In genomic region chr11:115722638-115723037, GRCm38 (mm10) we compare ENCODE assay signal across 8 mouse cellular contexts. TPM values are rescaled to one million over a fixed set of nuclear protein-coding genes. Genes with fewer than 3 reads are reported as not detected.
DNase-seq lines count a peak whose midpoint lies in the region; ATAC-seq and TF ChIP-seq lines count a peak whose summit lies in the region.

No protein-coding gene starts in this region.

- TF ChIP-seq CTCF in E14TG2a.4 (conservative IDR thresholded peaks at IDR 0.05; ENCODE audit: low read length), result peak; percentile 100
- peak; percentile 99 for TF ChIP-seq CTCF in lung, embryonic 14.5 days (IDR thresholded peaks at IDR 0.05; ENCODE audit: low read depth)

- intact Hi-C loops in heart, postnatal 10 days (cut with DNase I), result loop anchor here (1.0 to 5.0 kb wide), 4 partner anchors 45 to 155 kb away; partner anchors contain the start of genes Tmem94 and Tsen54

- H3K9ac ChIP-seq in forebrain, embryonic 12.5 days, result no peak overlapping the region
- H3K9ac ChIP-seq in lung, embryonic 14.5 days, result no peak overlapping the region

- DNase-seq in c-Kit-positive CD71-negative TER-119-negative erythroid progenitor cells, embryonic 14.5 days (ENCODE audit: low read depth), result peak; percentile 67
- DNase-seq in heart, postnatal 10 days, result peak; percentile 91 to 93
- peak; percentile 82 for DNase-seq in layer of hippocampus, adult 11-12 months (ENCODE audit: low spot score)
- DNase-seq in lung, embryonic 14.5 days, result peak; percentile 91
- peak; percentile 83 for DNase-seq in ovary, postnatal 36 days (ENCODE audit: low spot score)
- peak; percentile 81 for DNase-seq in thymus, postnatal 25 days

- no peaks in the 10 kb centered on the region for H3K9me3 ChIP-seq in E14TG2a.4 (ENCODE audit: low read length)
- no peaks in the 10 kb centered on the region for H3K9me3 ChIP-seq in forebrain, embryonic 12.5 days
- H3K9me3 ChIP-seq in lung, embryonic 14.5 days (ENCODE audit: low read depth, low read length), result no peaks in the 10 kb centered on the region

- H3K4me1 ChIP-seq in E14TG2a.4 (replicated peaks; ENCODE audit: low read depth, low read length), result peaks cover 2% of the 10 kb centered on the region
- H3K4me1 ChIP-seq in forebrain, embryonic 12.5 days, result peaks cover 4% of the 10 kb centered on the region
- no peaks in the 10 kb centered on the region for H3K4me1 ChIP-seq in lung, embryonic 14.5 days (ENCODE audit: insufficient read depth)

- no peak overlapping the region for H3K27ac ChIP-seq in forebrain, embryonic 12.5 days
- H3K27ac ChIP-seq in lung, embryonic 14.5 days (ENCODE audit: low read depth), result no peak overlapping the region

- no peaks in the 10 kb centered on the region for H3K36me3 ChIP-seq in E14TG2a.4 (ENCODE audit: insufficient read depth, low read length)
- no peaks in the 10 kb centered on the region for H3K36me3 ChIP-seq in forebrain, embryonic 12.5 days (replicated peaks)
- H3K36me3 ChIP-seq in lung, embryonic 14.5 days (ENCODE audit: insufficient read depth), result no peaks in the 10 kb centered on the region

- no peak for ATAC-seq in forebrain, embryonic 12.5 days (ENCODE audit: low FRiP score)
- no peak for ATAC-seq in lung, embryonic 14.5 days (ENCODE audit: insufficient read depth)

- WGBS in forebrain, embryonic 12.5 days, result 18% methylated on average over 14 of the region's 14 CpGs
- WGBS in lung, embryonic 14.5 days, result 15% methylated on average over 14 of the region's 14 CpGs

- H3K4me3 ChIP-seq in E14TG2a.4 (replicated peaks; ENCODE audit: low read length), result no peak overlapping the region
- H3K4me3 ChIP-seq in forebrain, embryonic 12.5 days (replicated peaks), result no peak overlapping the region
- H3K4me3 ChIP-seq in lung, embryonic 14.5 days (ENCODE audit: low read depth, low read length), result no peak overlapping the region

- H3K27me3 ChIP-seq in E14TG2a.4 (ENCODE audit: insufficient read depth, low read length), result no peaks in the 10 kb centered on the region
- no peaks in the 10 kb centered on the region for H3K27me3 ChIP-seq in forebrain, embryonic 12.5 days
- no peaks in the 10 kb centered on the region for H3K27me3 ChIP-seq in lung, embryonic 14.5 days (ENCODE audit: insufficient read depth, low read length)

- peak overlapping the region; percentile 29; the same call in 1 of the 2 replicates for H3K4me2 ChIP-seq in forebrain, embryonic 12.5 days
- H3K4me2 ChIP-seq in lung, embryonic 14.5 days, result peak overlapping the region; percentile 25; the same call in 1 of the 2 replicates

RNA-seq across cellular contexts. Expression of gene Grb2, which starts 14.2 kb away (rescaled TPM):
- polyA plus RNA-seq in forebrain, embryonic 12.5 days (2016; fragmentation: Nextera tagmentation; extraction: Ambion mirVana), result 124 and 137 TPM in 2 replicates
- 100 to 1,000 TPM; 122 to 144 TPM for total RNA-seq in heart, postnatal 10 days (2021)
- polyA plus RNA-seq in lung, embryonic 14.5 days (2014; fragmentation: Nextera tagmentation; extraction: Ambion mirVana), result 41.5 and 48.7 TPM in 2 replicates

RNA-seq across cellular contexts. Expression of gene Tmem94, which starts 42.6 kb away (rescaled TPM):
- polyA plus RNA-seq in forebrain, embryonic 12.5 days (2016; fragmentation: Nextera tagmentation; extraction: Ambion mirVana), result 39.0 and 45.2 TPM in 2 replicates
- total RNA-seq in heart, postnatal 10 days (2021), result 100 to 1,000 TPM; 106 to 116 TPM
- 18.5 and 20.9 TPM in 2 replicates for polyA plus RNA-seq in lung, embryonic 14.5 days (2014; fragmentation: Nextera tagmentation; extraction: Ambion mirVana)
